Mouse (Mus musculus): ENCODE results near the gene Gm20897.
"Not testable (repeated sequence)": the region's sequence is repeated elsewhere in the genome, so short reads cannot be mapped to it uniquely, and the experiment has no call there.

The Gm20897 gene

DNA sequence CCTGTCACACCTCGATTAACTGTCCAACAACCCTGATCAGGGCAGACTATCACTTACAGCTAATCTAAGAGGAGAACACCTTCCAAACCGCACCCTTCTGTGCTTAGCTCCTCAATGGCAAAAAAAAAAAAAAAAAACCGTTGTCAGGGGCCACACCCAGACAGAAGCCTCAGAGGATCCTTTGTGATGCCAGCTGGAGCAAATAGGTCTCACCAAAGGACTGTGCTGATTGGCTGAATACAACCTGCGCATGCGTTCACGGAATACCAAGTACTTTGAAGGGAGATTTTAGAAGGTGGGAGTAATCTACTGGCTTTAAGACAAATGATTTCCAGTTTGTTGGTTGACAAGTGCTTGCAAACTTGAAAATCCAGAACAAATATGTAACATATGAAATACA, at the start of gene Gm20897:
TSS of gene Gm20897 (minus strand) at position 101 of the 400 bp plus-strand sequence.
- not testable (repeated sequence) for DNase-seq (ENCODE audit: low read depth, low spot score)

All from skeletal muscle tissue, adult 2 months (tissue).